Mouse (Mus musculus) urinary bladder, postnatal 4 days (tissue): ENCODE results near the gene Arl6ip6.

Experiments used
- DNase-seq, 2 experiments: peaks; one replicate each; pipeline ENCODE4 v3.0.0; 2021 to 2022; ENCODE audit warnings: low spot score in 2 of 2

The Arl6ip6 gene

GRCm38 (mm10) chr2:53191523-53192220 lies at the start of gene Arl6ip6:
Gene Arl6ip6 (plus strand): TSS chr2:53191726.
- peak; percentile 97 to 99 for DNase-seq

- DNase-seq = no peak
Observed at GRCm38 (mm10) chr2:53146852-53147251, 44.7 kb upstream of the Arl6ip6 start.

GRCm38 (mm10) chr2:53173966-53174365 lies 17.6 kb upstream of the Arl6ip6 start:
- no peak for DNase-seq

- DNase-seq = no peak
Observed at GRCm38 (mm10) chr2:53178966-53179365, 12.6 kb upstream of the Arl6ip6 start.

- DNase-seq = no peak
Observed at GRCm38 (mm10) chr2:53179876-53180275, 11.7 kb upstream of the Arl6ip6 start.

GRCm38 (mm10) chr2:53189811-53190210 lies 1.7 kb upstream of the Arl6ip6 start:
- no peak for DNase-seq

GRCm38 (mm10) chr2:53190684-53191511 lies 628 bp upstream of the Arl6ip6 start, which contains the start of gene Prpf40a:
Gene Prpf40a (minus strand): TSS chr2:53191284.
- DNase-seq = peak; percentile 99 to 100

- DNase-seq = no peak
Observed at GRCm38 (mm10) chr2:53192386-53192785, 860 bp downstream of the Arl6ip6 start.

- DNase-seq = no peak
Observed at GRCm38 (mm10) chr2:53196431-53196830, 4.9 kb downstream of the Arl6ip6 start.

- no peak for DNase-seq
Observed at GRCm38 (mm10) chr2:53199203-53199602, 7.7 kb downstream of the Arl6ip6 start.

- DNase-seq = no peak
Observed at GRCm38 (mm10) chr2:53200164-53200885, 8.8 kb downstream of the Arl6ip6 start.

- no peak for DNase-seq
Observed at GRCm38 (mm10) chr2:53204373-53205274, 13.1 kb downstream of the Arl6ip6 start.

GRCm38 (mm10) chr2:53206749-53207148 lies 15.2 kb downstream of the Arl6ip6 start:
- DNase-seq = no peak

- DNase-seq = no peak
Observed at GRCm38 (mm10) chr2:53213493-53213892, 22.0 kb downstream of the Arl6ip6 start.

GRCm38 (mm10) chr2:53222242-53222641 lies 30.7 kb downstream of the Arl6ip6 start:
- no peak for DNase-seq

GRCm38 (mm10) chr2:53256982-53257381 lies 65.5 kb downstream of the Arl6ip6 start:
- DNase-seq = no peak
